Mouse (Mus musculus) intestine, postnatal 0 days (tissue): ENCODE measurements around the gene Dgkk. TPM values are rescaled to one million over a fixed set of nuclear protein-coding genes. Genes with fewer than 3 reads are reported as not detected.
"Not testable (repeated sequence)": the region's sequence is repeated elsewhere in the genome, so short reads cannot be mapped to it uniquely, and the experiment has no call there.

Experiments used
- ATAC-seq: fragments of 200-750 bp; cut with Nextera tagmentation; 2 replicates; pipeline ENCODE4 v1.8.0; 2017; ENCODE audit warnings: mild to moderate bottlenecking, moderate TSS enrichment, moderate library complexity
- H3K27ac ChIP-seq: fragments of 300-500 bp; sonication (generic); 2 replicates; pipeline ENCODE4 v1.5.1; 2014; ENCODE audit warnings: mild to moderate bottlenecking, low read depth, low read length, moderate library complexity
- H3K27me3 ChIP-seq: fragments of 300-500 bp; sonication (generic); replicated peaks from 2 replicates; pipeline ENCODE4 v1.6.1; 2014; ENCODE audit warnings: low read length, mixed read lengths; ENCODE audit not compliant: control insufficient read depth, insufficient read depth
- H3K36me3 ChIP-seq: fragments of 300-500 bp; sonication (generic); 2 replicates; pipeline ENCODE4 v1.6.1; 2014; ENCODE audit warnings: mild to moderate bottlenecking, moderate library complexity; ENCODE audit not compliant: control insufficient read depth, insufficient read depth
- H3K4me1 ChIP-seq: fragments of 300-500 bp; sonication (generic); replicated peaks from 2 replicates; pipeline ENCODE4 v1.6.1; 2014; ENCODE audit warnings: antibody characterized with exemption, low read length, mixed read lengths; ENCODE audit not compliant: control insufficient read depth, insufficient read depth
- H3K4me2 ChIP-seq: fragments of 300-500 bp; sonication (generic); replicated peaks from 2 replicates; pipeline ENCODE4 v1.6.1; 2014; ENCODE audit warnings: low read depth, mild to moderate bottlenecking, moderate library complexity
- H3K4me3 ChIP-seq: fragments of 300-500 bp; sonication (generic); 2 replicates; pipeline ENCODE4 v1.5.1; 2014; ENCODE audit warnings: low read depth, low read length
- H3K9ac ChIP-seq: fragments of 300-500 bp; sonication (generic); 2 replicates; pipeline ENCODE4 v1.6.1; 2014; ENCODE audit warnings: mild to moderate bottlenecking, low read depth, low read length
- H3K9me3 ChIP-seq: fragments of 300-500 bp; sonication (generic); 2 replicates; pipeline ENCODE4 v1.6.1; 2016; ENCODE audit warnings: mixed run types; ENCODE audit not compliant: control insufficient read depth
- CTCF ChIP-seq: sonication (generic); IDR thresholded peaks from 2 replicates; pipeline ENCODE4 v1.5.1; 2016; ENCODE audit warnings: low read depth, mild to moderate bottlenecking, control low read depth, antibody characterized with exemption, moderate library complexity
- WGBS: fragments of 180-500 bp; shearing (Covaris S2); extraction: QIAGEN DNeasy Blood & Tissue Kit; methylation state at CpG from one replicate; pipeline ENCODE4 v1.1.7; 2014; 5-methylcytosine and 5-hydroxymethylcytosine counted together
- polyA plus RNA-seq: library from polyadenylated mRNA; unstranded; fragments of >200 nt; fragmentation: Nextera tagmentation; extraction: Ambion mirVana; gene quantifications from 2 replicates; pipeline ENCODE4 v1.2.1, GENCODE M21; 2015

Gene Dgkk
- polyA plus RNA-seq: 0.04 TPM in 1 of 2 replicates, not detected in the other

GRCm38 (mm10) chrX:6779006-6779405 lies at the start of gene Dgkk:
Gene Dgkk (plus strand): TSS chrX:6779306.
- H3K9me3 ChIP-seq, ATAC-seq, H3K4me1 ChIP-seq, H3K9ac ChIP-seq, H3K27me3 ChIP-seq, H3K36me3 ChIP-seq, H3K27ac ChIP-seq: not testable (repeated sequence)
- Histone ChIP-seq H3K4me2 (peak within 1 kb of the TSS; percentile 56), H3K4me3 (peak within 1 kb of the TSS; percentile 29)
- 24% methylated on average over 15 of the region's 30 CpGs for WGBS

- Histone ChIP-seq H3K4me1 (no peaks in the 10 kb centered on the region), H3K9me3 (no peaks in the 10 kb centered on the region), H3K36me3 (no peaks in the 10 kb centered on the region), H3K27me3 (no peaks in the 10 kb centered on the region), H3K4me3 (no peak overlapping the region), H3K27ac (no peak overlapping the region), H3K4me2 (no peak overlapping the region), H3K9ac (no peak overlapping the region)
- no peak for ATAC-seq
- WGBS: 58% methylated on average over 3 of the region's 3 CpGs
- no peak for TF ChIP-seq CTCF
Measured at GRCm38 (mm10) chrX:6733998-6734397, 45.1 kb upstream of the Dgkk start.

DNA sequence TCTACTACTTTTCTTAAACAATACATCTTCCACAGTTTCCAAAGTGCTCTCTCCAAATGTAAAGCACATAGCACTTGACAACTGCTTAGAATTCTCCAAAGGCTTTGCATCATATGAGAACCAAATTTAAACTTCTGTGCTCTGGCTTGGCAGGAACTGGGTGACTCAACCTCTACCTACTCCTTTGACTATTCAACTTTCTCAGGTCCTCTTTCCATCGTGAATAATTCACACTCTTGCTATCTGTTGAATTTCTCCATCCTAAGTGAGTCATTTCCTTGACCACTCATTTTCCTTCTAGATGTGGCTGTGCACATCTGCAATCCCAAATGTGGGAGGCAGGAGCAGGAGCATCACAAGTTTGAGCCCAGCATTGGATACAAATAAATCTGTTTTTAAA lies 28.4 kb upstream of the Dgkk start:
- no peaks in the 10 kb centered on the region for H3K36me3 ChIP-seq
- TF ChIP-seq CTCF: no peak
- ATAC-seq: no peak
- no peaks in the 10 kb centered on the region for H3K9me3 ChIP-seq
- no peaks in the 10 kb centered on the region for H3K4me1 ChIP-seq
- H3K27ac ChIP-seq: no peak overlapping the region
- no peak overlapping the region for H3K9ac ChIP-seq
- 54% methylated on average over 1 of the region's 1 CpGs for WGBS
- no peak overlapping the region for H3K4me2 ChIP-seq
- H3K4me3 ChIP-seq: no peak overlapping the region
- H3K27me3 ChIP-seq: no peaks in the 10 kb centered on the region

GRCm38 (mm10) chrX:6751549-6752047 lies 27.5 kb upstream of the Dgkk start:
- no peak overlapping the region for H3K4me3 ChIP-seq
- H3K27ac ChIP-seq: no peak overlapping the region
- H3K36me3 ChIP-seq: no peaks in the 10 kb centered on the region
- no peaks in the 10 kb centered on the region for H3K9me3 ChIP-seq
- TF ChIP-seq CTCF: no peak
- no peak overlapping the region for H3K4me2 ChIP-seq
- H3K9ac ChIP-seq: no peak overlapping the region
- H3K4me1 ChIP-seq: no peaks in the 10 kb centered on the region
- no peaks in the 10 kb centered on the region for H3K27me3 ChIP-seq
- WGBS: 45% methylated on average over 6 of the region's 6 CpGs
- no peak for ATAC-seq

GRCm38 (mm10) chrX:6777489-6778249 lies 1.4 kb upstream of the Dgkk start:
- H3K27ac ChIP-seq: no peak overlapping the region
- peak overlapping the region; percentile 29 for H3K4me3 ChIP-seq
- TF ChIP-seq CTCF: no peak
- H3K9me3 ChIP-seq: no peaks in the 10 kb centered on the region
- ATAC-seq: no peak
- WGBS: 22% methylated on average over 13 of the region's 13 CpGs
- no peaks in the 10 kb centered on the region for H3K4me1 ChIP-seq
- no peak overlapping the region for H3K9ac ChIP-seq
- peak overlapping the region; percentile 56 for H3K4me2 ChIP-seq
- H3K27me3 ChIP-seq: peaks cover 10% of the 10 kb centered on the region; the same call in 1 of the 2 replicates
- no peaks in the 10 kb centered on the region for H3K36me3 ChIP-seq

- peaks cover 10% of the 10 kb centered on the region; the same call in 1 of the 2 replicates for H3K27me3 ChIP-seq
- 17% methylated on average over 23 of the region's 24 CpGs for WGBS
- H3K9ac ChIP-seq: no peak overlapping the region
Measured at GRCm38 (mm10) chrX:6778250-6778637, 862 bp upstream of the Dgkk start.

More at GRCm38 (mm10) chrX:6778250-6778637, 862 bp upstream of the Dgkk start:
- H3K27ac ChIP-seq: no peak overlapping the region
- no peak for ATAC-seq
- H3K9me3 ChIP-seq: no peaks in the 10 kb centered on the region
- H3K4me2 ChIP-seq: peak overlapping the region; percentile 56
- H3K4me1 ChIP-seq: no peaks in the 10 kb centered on the region
- H3K4me3 ChIP-seq: peak overlapping the region; percentile 29
- H3K36me3 ChIP-seq: no peaks in the 10 kb centered on the region
- TF ChIP-seq CTCF: no peak
